Mouse (Mus musculus): ENCODE data around the gene Mapk13. TPM values are rescaled to one million over a fixed set of nuclear protein-coding genes. Genes with fewer than 3 reads are reported as not detected.
"Not testable (repeated sequence)": the region's sequence is repeated elsewhere in the genome, so short reads cannot be mapped to it uniquely, and the experiment has no call there.

Mapk13 gene
- 0.73 TPM in 1 of 2 replicates, not detected in the other for total RNA-seq (2017)

DNA sequence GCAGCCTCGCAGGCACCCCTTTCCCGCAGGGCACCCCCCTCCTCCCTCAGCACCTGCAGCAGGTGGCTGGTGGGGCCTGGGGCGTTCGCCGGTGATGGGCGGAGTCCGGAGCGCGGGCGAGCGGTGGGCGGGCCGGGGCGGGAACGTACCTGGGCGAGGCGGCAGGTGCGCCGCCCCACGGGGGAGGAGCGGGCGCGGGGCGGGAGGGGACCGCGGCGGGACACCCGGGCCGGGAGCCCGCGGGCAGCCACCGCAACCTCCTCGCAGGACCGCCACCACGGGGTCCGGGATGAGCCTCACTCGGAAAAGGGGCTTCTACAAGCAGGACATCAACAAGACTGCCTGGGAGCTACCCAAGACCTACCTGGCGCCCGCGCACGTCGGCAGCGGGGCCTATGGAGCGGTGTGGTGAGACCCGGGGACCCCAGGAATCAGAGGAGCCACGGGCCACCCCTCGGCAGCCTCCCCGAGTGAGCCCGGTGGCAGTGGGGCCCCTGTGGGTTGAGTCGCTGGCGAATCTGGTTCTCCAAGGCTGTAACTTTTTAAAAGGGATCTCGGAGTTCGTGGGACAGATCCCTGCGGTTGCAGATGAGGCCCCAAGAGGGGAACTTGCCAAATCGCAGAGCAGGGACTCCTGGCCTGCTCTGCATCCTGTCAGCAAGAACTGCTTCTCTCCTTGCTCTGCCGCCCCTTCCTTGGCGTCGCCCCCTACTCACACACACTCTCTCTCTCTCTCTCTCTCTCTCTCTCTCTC lies at the start of gene Mapk13:
Gene Mapk13, plus strand, starts transcription at position 177 of the 754 bp plus-strand sequence.
- ATAC-seq (replicated peaks; ENCODE audit: low read depth, poor library complexity, severe bottlenecking) = peak; percentile 75

DNA sequence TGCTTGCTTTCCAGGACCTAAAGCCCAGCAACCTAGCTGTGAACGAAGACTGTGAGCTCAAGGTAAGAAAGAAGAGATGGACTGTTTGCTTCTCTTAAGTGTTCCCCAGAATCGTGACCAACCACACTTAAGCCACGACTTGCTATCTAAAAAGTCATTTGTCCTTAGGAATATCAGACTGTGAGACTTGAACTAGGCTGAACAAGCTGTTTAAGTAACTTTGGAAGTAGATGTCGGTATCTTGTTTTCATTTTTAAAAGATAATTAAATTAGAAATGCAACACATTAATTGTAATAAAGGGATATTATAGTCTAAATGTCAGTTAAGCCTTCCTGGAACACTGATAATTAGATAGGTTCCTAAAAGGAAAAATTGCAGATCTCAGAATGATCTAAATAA lies 43.3 kb upstream of the Mapk13 start, which contains the start of gene AC170998.1:
Gene AC170998.1, plus strand, starts transcription at position 301 of the 400 bp plus-strand sequence.
- ATAC-seq (replicated peaks; ENCODE audit: low read depth, poor library complexity, severe bottlenecking) = no peak

DNA sequence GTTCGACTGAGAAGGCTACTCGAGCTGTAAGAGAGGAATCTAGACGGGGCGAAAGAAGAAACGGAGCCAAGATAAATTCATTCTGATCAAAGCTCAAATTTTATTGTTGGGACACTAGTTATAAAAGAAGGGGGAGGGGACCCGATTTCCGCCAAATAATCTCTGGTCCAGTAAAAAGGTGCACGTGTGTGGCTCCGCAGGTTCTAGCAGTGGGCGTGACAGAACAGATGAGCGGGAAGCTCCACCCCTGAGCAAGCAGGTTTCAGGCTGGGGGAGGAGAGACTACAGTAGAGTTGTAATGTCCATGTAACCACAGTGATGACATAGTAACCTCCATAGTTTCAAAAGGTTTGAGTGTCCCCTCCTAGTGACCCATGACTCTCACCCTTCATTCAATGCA lies 41.6 kb upstream of the Mapk13 start:
- ATAC-seq (replicated peaks; ENCODE audit: low read depth, poor library complexity, severe bottlenecking) = not testable (repeated sequence)

DNA sequence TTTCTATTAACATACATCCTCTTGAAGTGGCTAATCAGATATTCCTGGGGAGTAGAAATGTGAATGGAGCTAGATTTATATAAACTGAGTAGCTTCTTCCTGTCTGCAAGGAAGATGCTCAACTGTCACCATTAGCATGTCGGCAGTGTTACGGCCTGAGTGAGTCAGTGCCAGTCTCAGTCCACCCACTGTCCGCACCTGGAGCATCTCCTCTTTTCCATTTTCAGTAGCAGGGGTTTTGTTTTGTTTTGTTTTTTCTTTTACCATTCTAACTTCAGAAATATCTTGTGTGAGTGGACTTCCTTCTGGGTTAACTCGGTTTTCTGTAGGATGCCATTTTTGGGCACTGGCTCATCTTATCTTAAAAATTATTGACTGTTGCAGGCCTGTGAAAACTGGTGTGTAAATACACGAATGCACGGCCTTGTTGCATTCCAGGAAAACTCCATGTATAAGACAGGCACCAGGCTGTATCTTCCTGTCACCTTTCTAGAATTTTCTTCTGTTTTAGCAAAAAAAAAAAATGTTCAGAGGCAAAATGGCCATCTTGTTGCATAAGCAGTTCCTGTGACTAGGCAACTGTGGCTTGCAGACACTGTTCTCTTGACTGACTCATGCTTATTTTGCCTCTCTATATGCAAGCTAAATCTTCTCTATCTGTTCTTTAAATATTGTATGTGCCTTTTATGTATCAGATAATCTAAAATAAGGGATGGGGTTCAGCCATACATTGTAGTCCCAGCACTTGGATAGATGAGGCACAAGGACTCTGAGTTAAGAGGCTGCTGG lies 33.6 kb upstream of the Mapk13 start:
- ATAC-seq (replicated peaks; ENCODE audit: low read depth, poor library complexity, severe bottlenecking) = peak; percentile 31; the same call in 1 of the 2 replicates

DNA sequence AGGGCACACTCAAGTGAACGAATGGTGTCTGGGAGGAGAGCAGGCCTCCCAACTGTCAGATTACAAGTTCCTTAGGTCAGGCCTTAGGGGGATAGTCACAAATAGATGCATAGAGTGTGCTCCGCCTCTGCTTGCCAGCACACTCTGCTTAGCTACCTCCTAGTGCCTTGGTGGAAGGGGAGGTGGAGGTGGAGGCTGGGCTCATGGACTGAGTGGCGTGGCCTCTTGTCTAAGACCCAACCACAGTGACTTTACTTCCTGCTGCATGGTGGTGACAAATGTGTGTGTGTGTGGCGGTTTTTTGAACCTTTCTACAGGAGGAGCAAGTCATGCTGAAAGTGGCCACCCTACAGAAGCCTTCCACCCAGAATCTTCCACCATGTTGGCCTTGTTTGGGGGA lies 32.6 kb upstream of the Mapk13 start:
- peak; percentile 91 for ATAC-seq (replicated peaks; ENCODE audit: low read depth, poor library complexity, severe bottlenecking)

DNA sequence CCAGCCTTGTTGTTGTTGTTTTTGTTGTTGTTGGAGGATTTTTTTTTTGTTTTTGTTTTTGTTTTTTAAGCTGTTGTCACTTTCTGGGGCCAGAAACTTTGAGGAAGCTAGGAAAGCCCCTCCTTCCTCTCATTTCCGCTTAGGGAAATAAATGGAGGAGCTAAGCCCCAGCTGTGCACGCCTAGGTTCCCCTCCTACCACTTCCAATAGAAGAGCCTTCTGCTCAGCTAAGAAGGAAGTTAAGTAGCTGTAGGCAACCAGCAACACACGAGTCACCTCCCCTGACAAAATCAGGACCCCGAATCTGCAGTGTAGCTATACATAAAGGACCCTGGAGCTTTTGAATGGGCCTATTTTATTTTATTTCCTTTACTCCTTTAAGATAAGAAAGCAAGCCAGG lies 31.1 kb upstream of the Mapk13 start:
- no peak for ATAC-seq (replicated peaks; ENCODE audit: low read depth, poor library complexity, severe bottlenecking)

DNA sequence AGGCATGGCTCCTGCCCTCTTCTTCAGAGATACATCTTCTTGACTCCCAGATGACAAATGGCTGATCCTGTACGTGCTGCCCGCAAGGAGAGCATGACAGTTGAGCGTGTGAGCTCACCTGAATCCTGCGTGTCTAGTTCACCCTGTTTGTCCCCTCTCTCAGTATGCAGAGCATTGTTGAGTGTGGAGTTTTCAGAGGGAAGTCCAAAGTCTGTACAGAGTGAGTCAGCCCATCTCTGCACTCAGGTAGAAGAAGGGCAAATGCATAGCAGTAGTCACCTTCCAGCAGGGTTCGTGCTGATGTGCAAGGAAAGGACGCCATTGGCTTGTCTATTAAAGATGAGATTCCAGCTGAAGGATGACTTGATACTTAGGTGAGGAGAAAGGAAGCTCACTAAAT lies 29.9 kb upstream of the Mapk13 start:
- ATAC-seq (replicated peaks; ENCODE audit: low read depth, poor library complexity, severe bottlenecking) = no peak

DNA sequence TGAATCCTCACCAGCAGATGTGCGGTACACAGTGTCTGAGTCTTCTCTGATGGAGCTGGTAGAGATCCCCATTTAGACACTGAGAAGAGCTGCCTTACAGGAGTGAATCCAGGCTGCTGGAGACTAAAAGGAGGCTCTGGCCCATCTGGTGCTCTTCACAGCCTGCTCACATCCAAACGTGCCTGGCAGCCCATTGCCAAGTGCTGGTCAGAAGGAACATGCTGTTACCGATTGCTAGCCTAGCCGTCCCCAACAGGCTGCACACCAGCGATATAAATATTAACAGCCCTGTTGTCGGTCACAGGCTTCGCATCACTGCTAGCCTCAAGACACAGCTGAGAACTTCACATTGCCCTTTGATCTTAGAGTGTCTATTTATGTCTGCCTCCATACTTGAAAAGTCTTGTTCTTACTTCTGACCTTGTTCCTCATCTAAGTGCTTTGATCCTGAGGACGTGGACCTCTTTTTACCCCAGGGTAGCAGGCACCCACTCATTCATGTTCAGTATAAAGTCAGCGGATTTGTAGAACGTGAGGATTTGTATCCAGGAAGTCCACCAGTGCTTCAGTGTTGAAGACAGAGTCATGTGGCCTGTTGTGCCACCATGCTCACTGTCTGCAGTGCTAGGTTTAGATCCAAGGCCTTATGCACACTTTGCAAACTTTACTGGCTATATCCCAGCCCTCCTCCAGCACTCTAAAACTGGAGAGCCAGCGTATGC lies 25.8 kb upstream of the Mapk13 start:
- ATAC-seq (replicated peaks; ENCODE audit: low read depth, poor library complexity, severe bottlenecking) = no peak

DNA sequence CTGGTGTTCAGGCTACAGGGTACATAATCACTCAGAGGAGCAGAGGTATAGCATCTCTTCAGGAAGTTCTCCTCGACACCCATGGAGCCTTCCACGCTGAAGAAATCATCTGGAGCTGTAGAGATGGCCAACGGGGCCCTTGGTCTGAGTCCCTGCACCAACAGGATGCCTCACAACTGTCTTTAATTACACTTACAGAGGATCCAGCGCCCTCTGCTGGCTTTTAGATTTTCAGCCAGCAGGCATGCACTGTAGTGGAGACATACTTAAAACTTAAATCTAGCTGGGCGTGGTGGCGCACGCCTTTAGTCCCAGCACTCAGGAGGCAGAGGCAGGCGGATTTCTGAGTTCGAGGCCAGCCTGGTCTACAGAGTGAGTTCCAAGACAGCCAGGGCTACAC lies 25.2 kb upstream of the Mapk13 start:
- no peak for ATAC-seq (replicated peaks; ENCODE audit: low read depth, poor library complexity, severe bottlenecking)

DNA sequence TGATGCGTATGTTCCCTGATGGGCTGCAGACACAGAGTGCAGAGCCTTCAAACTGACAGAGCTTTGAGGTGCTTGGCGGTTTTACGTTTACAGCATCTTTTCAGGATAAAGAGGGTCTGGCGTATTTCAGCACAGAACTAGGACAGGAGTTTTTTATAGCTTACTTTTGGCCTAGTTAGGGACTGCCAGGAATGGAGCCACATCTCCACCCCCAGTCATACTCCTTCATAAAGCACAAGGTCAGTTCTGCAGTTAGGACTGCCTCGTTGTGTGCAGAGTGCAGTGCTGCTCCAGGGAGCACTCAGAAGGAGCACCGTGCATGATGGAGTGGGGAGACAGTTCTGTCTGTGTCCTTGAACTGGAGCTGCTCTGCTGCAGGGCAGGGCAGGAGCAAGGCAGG lies 23.3 kb upstream of the Mapk13 start:
- ATAC-seq (replicated peaks; ENCODE audit: low read depth, poor library complexity, severe bottlenecking) = no peak

DNA sequence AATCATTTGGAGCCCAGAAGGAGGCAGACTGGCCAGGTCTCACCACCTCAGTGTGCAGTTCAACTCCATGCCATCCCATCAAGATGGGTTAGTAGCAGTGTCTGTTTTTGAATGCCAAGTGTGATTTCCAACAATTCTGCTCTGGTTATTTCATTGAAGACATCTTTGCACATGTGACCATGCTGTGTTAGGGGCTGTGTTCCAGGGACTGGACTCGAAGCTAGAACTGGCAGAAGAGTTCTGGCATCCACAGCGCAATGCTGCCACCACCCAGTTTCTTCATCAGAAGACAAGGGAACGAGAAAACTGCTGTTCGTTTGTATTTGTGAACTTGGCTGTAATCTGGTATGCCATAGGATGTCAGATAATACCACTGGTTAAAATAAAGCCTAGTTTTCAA lies 21.1 kb upstream of the Mapk13 start:
- ATAC-seq (replicated peaks; ENCODE audit: low read depth, poor library complexity, severe bottlenecking) = no peak

DNA sequence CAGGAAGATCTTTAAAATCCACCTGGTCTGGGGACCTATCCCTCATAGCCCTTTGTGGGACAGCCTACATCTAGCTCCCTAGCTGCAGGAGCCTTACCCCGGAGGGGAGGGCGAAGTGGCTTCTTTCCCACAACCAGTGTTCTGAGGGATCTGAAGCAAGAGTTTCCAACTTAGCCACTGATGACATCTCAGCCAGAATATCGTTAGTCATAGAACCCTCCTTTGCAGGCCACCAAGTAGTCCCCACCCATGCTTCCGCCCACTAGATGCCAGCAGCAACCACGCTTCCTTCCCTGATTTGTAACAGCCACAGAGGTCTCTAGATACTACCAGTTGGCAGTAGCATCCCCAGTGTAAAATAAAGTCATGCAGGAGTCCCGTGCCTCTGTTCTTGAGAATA lies 18.5 kb upstream of the Mapk13 start:
- ATAC-seq (replicated peaks; ENCODE audit: low read depth, poor library complexity, severe bottlenecking) = peak; percentile 92

DNA sequence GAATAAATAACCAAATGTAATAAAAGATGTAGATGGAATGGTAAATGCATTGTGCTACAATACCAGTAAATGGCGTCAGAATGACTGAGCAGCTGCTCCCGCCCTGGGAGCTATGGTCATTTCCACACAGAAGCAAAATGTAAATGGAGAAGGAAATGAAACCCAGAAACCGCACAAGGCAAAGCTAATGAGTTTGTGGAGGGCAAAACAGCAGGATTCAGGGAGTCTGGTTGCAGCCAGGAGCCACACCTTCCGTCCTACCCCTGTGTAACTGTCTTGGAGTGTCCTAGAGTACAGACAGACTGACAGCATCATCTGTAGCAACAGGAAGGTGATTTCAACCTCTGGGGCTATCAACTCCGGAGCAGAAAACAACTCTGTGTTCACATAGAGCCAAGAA lies 12.7 kb upstream of the Mapk13 start:
- peak; percentile 70 for ATAC-seq (replicated peaks; ENCODE audit: low read depth, poor library complexity, severe bottlenecking)

DNA sequence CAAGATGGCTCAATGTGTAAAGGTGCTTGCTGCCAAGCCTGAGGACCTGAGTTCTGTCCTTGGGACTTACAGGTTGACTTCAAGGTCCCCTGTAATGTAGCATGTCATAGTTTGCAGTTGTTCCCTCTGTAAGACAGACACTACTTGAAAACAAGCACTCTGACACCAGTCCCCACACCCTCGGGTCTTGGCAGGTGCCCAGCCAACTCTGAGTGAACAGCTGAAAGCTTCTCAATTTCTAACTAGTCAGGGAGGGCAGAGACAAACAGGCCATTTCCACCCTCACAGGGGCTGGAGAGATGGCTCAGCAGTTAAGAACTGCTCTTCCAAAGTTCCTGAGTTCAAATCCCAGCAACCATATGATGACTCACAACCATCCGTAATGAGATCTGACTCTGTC lies 11.6 kb upstream of the Mapk13 start:
- ATAC-seq (replicated peaks; ENCODE audit: low read depth, poor library complexity, severe bottlenecking) = no peak

DNA sequence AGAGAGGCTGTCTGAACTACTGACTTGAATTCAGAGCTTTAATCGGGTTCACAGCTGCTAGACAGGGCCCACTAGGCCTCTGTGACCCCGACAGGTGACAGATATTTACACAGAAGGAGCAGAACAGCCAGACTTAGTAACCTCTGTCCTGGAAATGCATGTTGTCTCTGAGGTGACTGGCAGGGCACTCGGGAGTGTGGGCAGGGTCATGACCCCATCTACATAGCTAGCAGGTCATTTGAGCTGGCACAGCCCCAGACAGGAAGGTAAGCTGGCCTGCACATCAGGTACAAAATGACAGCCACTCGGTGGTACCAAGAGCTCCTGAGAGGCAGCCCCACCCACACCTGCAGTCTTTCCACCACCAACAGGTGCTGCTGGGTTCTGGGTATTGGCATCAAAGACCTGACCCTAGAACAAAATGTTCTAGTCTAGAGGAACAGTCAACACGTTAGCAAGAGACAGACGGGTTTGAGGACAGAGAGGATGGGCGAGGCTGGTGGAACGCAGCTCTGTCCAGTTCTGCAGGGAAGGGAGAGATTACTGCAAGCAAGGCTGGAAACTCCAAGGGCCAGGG lies 8.3 kb upstream of the Mapk13 start:
- ATAC-seq (replicated peaks; ENCODE audit: low read depth, poor library complexity, severe bottlenecking) = no peak

DNA sequence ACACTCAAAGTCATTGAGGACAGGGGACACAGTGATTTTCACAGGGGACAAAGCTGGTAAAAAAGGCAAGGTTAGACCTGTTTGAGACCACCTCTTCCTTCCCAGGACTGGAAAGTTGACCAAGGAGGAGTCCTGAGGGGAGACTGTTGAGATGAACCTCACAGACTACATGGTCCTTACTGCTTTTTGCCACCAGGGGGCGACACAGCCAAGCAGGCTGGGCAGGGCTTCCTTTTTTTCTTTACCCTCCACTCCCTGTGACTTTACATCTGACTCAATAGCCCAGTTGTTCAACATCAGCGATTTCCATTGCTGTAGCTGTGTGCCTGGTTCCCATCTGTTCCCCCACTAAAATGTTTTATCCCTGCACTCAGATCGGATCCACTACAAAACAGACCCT lies 7.2 kb upstream of the Mapk13 start:
- peak; percentile 90 for ATAC-seq (replicated peaks; ENCODE audit: low read depth, poor library complexity, severe bottlenecking)

DNA sequence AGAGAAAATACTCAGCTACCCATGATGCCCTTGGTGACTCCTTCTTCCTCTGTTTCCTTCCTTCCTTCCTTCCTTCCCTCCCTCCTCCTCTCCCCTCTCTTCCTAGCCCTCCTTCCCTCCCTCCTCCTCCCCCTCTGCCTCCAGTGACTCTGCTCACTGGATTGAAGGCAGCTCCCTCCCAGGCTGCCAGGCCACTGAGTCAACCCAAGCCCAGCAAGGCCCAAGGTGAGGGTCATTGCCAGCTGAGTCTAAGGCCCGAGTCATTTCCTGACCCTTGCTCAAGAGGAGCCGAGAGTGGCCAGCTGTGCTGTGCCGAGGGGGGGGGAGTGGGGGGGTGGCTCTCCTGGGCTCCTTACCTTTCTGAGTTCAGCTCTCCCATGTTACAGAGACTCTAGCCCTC lies 2.9 kb upstream of the Mapk13 start:
- no peak for ATAC-seq (replicated peaks; ENCODE audit: low read depth, poor library complexity, severe bottlenecking)

DNA sequence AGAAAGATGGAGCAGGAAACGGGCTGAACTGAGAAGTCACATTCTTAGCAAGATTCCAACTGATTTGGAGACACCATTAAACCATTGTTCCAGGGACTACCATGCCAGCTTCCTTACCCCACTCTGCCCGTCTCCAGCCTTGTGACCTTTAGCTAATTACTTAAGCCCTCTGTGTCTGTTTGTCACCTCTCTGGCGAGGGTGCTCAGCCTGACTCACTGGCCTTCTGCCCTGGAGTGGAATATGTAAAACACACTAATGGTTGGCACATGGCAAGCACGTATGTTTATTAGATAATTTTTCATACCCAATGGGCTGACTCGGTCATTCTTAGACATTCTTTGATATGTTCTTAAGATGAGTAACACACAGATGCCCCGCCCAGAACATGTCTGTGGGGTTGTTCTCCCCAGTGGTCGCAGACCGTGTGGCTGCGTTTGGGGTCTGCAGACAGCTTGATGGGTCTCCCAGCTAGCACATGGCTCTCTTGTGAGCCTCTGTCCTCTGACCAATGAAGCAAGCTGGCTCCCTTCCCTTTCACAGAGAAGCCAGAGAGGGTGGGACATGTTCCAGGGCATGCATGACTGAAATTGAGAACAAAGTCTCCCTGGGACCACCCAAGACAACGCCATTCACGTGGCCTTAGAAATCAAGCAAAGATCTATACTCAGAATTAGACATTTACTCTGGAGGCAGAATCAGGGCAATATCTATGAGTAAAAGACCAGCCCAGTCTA lies 2.1 kb upstream of the Mapk13 start:
- no peak for ATAC-seq (replicated peaks; ENCODE audit: low read depth, poor library complexity, severe bottlenecking)

DNA sequence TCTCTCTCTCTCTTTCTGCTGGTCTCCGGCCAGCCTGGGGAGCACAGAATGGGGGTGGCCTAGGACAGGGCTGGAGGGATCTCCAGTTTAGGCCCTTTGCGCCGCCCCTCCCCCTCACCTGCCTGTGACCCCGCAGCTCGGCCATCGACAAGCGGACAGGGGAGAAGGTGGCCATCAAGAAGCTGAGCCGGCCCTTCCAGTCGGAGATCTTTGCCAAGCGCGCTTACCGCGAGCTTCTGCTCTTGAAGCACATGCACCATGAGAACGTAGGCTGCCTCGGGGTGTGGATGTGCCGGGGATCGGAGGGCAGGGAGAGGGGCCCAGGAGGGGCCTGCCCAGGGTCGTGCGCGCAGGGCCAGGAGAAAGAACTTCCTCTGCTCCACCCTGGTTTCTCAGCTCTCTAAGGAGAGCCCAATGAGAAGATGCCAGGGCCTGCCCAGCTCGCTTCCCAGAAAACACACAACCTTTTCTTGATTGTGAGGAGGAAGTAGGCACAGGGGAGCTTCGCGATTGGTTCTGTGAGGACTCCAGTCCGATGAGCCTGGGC lies 851 bp downstream of the Mapk13 start:
- ATAC-seq (replicated peaks; ENCODE audit: low read depth, poor library complexity, severe bottlenecking) = peak; percentile 62

DNA sequence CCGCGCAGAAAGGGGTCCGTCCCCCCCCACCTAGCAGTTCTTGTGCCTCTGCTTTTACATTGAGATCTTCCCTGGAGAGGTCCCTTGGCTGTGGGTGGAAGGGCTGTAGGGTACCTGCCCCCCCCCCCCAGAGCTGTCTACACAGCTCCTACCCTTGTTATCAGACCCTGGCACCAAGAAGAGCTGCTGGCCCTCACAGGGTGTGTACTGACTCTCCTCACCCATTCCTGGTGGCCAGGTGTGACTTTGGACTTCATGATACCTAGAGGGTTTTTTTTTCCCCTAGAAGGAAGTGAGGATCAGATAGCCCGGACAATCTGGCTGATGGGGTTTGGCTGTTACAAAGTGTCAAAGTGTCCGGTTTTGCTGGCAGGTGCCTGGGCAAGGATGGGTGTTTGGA lies 2.2 kb downstream of the Mapk13 start:
- no peak for ATAC-seq (replicated peaks; ENCODE audit: low read depth, poor library complexity, severe bottlenecking)
